Mouse (Mus musculus) midbrain, embryonic 16.5 days (tissue): ENCODE data around the gene Sf3b3. TPM values are rescaled to one million over a fixed set of nuclear protein-coding genes. Genes with fewer than 3 reads are reported as not detected.
"Not testable (repeated sequence)": the region's sequence is repeated elsewhere in the genome, so short reads cannot be mapped to it uniquely, and the experiment has no call there.

Experiments used
- ATAC-seq: fragments of 200-750 bp; cut with Nextera tagmentation; 2 replicates; pipeline ENCODE4 v1.8.0; 2017; ENCODE audit warnings: moderate TSS enrichment
- H3K27ac ChIP-seq: fragments of 300-500 bp; sonication (generic); 2 replicates; pipeline ENCODE4 v1.5.1; 2014; ENCODE audit warnings: mild to moderate bottlenecking, low read length, mixed read lengths
- H3K27me3 ChIP-seq: fragments of 300-500 bp; sonication (generic); 2 replicates; pipeline ENCODE4 v1.6.1; 2014; ENCODE audit warnings: low read depth, low read length, mixed read lengths; ENCODE audit not compliant: control insufficient read depth, insufficient read depth
- H3K36me3 ChIP-seq: fragments of 300-500 bp; sonication (generic); 2 replicates; pipeline ENCODE4 v1.6.1; 2014; ENCODE audit warnings: mild to moderate bottlenecking, low read length, moderate library complexity, mixed read lengths; ENCODE audit not compliant: control insufficient read depth, insufficient read depth
- H3K4me1 ChIP-seq: fragments of 300-500 bp; sonication (generic); 2 replicates; pipeline ENCODE4 v1.6.1; 2014; ENCODE audit warnings: mild to moderate bottlenecking, low read length, mixed read lengths; ENCODE audit not compliant: control insufficient read depth, insufficient read depth
- H3K4me2 ChIP-seq: fragments of 300-500 bp; sonication (generic); 2 replicates; pipeline ENCODE4 v1.6.1; 2014; ENCODE audit warnings: mild to moderate bottlenecking, low read length, mixed read lengths
- H3K4me3 ChIP-seq: fragments of 300-500 bp; sonication (generic); 2 replicates; pipeline ENCODE4 v1.5.1; 2014; ENCODE audit warnings: low read depth, mild to moderate bottlenecking, low read length, moderate library complexity, mixed read lengths
- H3K9ac ChIP-seq: fragments of 300-500 bp; sonication (generic); 2 replicates; pipeline ENCODE4 v1.6.1; 2014; ENCODE audit warnings: low read depth, low read length, mixed read lengths
- H3K9me3 ChIP-seq: fragments of 300-500 bp; sonication (generic); replicated peaks from 2 replicates; pipeline ENCODE4 v1.6.1; 2014; ENCODE audit warnings: mild to moderate bottlenecking, low read length, mixed read lengths; ENCODE audit not compliant: control insufficient read depth, poor library complexity, severe bottlenecking
- WGBS: fragments of 180-500 bp; shearing (Covaris S2); extraction: QIAGEN DNeasy Blood & Tissue Kit; methylation state at CpG from one replicate; pipeline ENCODE4 v1.1.7; 2014; 5-methylcytosine and 5-hydroxymethylcytosine counted together
- polyA plus RNA-seq: library from polyadenylated mRNA; unstranded; fragments of >200 nt; fragmentation: Nextera tagmentation; extraction: Ambion mirVana; gene quantifications from 2 replicates; pipeline ENCODE4 v1.2.1, GENCODE M21; 2015

The Sf3b3 gene
- polyA plus RNA-seq, 1 experiment from 2014 or later, result 92.3 TPM

DNA sequence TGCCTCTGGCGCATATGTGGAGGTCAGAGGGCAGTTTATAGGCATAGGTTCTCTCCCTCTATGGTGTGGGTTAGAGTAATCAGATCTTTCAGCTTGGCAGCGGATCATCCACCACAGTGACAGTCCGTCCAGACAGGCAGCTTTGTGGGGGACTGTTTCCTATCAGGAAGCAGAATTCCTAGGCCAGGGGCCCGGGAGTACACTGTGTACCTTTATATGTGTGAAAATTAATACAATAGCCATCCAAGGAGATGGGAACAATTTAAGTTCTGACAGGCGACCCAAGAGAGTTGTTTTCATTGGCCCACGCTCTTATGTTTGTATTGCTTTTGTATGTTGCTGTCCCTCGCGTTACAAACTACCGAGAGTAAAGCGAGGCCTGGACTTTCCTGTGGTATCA is 55.4 kb downstream of the Sf3b3 start:
- H3K36me3 ChIP-seq, result no peaks in the 10 kb centered on the region
- H3K27me3 ChIP-seq, result no peaks in the 10 kb centered on the region
- no peak overlapping the region for H3K4me2 ChIP-seq
- no peak overlapping the region for H3K9ac ChIP-seq
- no peaks in the 10 kb centered on the region for H3K4me1 ChIP-seq
- no peak overlapping the region for H3K4me3 ChIP-seq
- no peak overlapping the region for H3K27ac ChIP-seq
- no peak for ATAC-seq
- no peaks in the 10 kb centered on the region for H3K9me3 ChIP-seq
- 83% methylated on average over 10 of the region's 10 CpGs for WGBS

DNA sequence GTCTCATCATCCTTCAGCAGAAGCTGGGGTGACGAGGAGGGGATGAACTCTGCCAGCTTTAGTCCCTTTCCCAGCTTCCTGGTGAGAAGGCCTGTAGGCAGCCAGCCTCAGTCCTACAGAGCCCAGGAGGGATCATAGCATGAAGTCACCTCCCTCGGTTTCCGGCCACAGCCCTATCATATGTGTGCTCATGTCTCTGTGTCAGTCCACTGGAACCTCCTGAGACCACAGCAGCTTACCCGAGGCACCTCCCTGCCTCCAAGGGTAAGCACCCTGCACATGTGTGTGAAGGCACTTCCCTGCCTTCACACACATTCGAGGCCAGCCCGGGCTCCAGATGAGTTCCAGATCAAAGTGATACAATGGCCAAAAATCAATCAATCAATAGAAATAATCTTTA is 56.3 kb downstream of the Sf3b3 start:
- Histone ChIP-seq H3K27ac (no peak overlapping the region), H3K27me3 (no peaks in the 10 kb centered on the region), H3K4me3 (no peak overlapping the region), H3K36me3 (no peaks in the 10 kb centered on the region), H3K9me3 (no peaks in the 10 kb centered on the region), H3K4me2 (no peak overlapping the region), H3K4me1 (no peaks in the 10 kb centered on the region), H3K9ac (no peak overlapping the region)
- WGBS, result 76% methylated on average over 6 of the region's 6 CpGs
- no peak for ATAC-seq

DNA sequence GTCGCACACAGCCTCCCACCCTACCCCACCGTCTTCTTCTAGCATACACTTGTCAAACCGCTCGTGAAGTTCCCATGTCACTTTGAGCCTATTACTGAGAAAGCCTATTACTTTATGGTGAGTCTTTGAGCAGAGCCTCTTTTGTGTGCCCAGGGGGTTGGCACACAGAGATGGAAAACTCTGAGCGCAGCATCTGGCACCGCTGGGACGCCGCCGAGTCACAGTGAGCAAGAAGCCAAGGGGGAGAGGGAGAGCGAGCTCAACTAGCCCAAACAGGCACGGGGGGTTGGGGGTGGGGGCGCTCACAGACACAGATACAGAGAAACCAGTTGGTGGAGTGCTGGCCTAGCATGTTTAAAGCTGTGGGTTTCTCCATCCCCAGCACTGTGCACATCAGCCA is 57.0 kb downstream of the Sf3b3 start:
- no peaks in the 10 kb centered on the region for H3K9me3 ChIP-seq
- H3K4me2 ChIP-seq, result no peak overlapping the region
- no peaks in the 10 kb centered on the region for H3K36me3 ChIP-seq
- H3K27me3 ChIP-seq, result no peaks in the 10 kb centered on the region
- WGBS, result 65% methylated on average over 12 of the region's 12 CpGs
- no peaks in the 10 kb centered on the region for H3K4me1 ChIP-seq
- H3K9ac ChIP-seq, result no peak overlapping the region
- ATAC-seq, result no peak
- no peak overlapping the region for H3K27ac ChIP-seq
- no peak overlapping the region for H3K4me3 ChIP-seq

GRCm38 (mm10) chr8:110788981-110789380 is 57.6 kb downstream of the Sf3b3 start:
- 68% methylated on average over 12 of the region's 12 CpGs for WGBS

DNA sequence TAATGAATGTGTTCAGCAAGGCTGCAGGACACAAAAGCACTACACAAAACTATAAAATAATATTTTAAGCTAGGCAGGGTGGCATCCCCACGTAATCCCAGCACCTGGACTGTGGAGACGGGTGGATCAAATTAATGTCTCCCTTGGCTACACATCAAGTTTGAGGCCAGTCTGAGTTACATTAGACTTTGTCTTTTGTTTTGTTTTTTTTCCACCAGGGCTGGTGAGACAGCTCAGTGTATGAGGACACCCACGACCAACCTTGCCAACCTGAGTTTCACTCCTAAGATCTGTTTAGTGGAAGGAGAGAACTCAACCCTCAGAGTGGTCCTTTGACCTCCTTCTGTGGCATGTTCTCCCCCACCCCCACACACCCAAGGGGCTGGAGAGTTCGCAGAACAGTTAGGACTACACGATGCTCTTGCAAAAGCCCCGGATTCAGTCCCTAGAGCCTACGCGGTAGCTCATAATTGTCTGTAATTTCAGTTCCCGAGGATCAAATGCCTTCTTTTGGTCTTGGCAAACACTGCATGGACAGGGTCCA is 59.1 kb downstream of the Sf3b3 start:
- 90% methylated on average over 9 of the region's 9 CpGs for WGBS
- Histone ChIP-seq H3K36me3 (no peaks in the 10 kb centered on the region), H3K9ac (no peak overlapping the region), H3K27ac (no peak overlapping the region), H3K4me1 (no peaks in the 10 kb centered on the region), H3K4me2 (no peak overlapping the region), H3K27me3 (no peaks in the 10 kb centered on the region), H3K9me3 (no peaks in the 10 kb centered on the region), H3K4me3 (no peak overlapping the region)
- ATAC-seq, result no peak

More at GRCm38 (mm10) chr8:110788981-110789380, 57.6 kb downstream of the Sf3b3 start:
- H3K36me3 ChIP-seq, result no peaks in the 10 kb centered on the region
- ATAC-seq, result no peak
- no peaks in the 10 kb centered on the region for H3K4me1 ChIP-seq
- no peak overlapping the region for H3K4me2 ChIP-seq
- no peak overlapping the region for H3K4me3 ChIP-seq
- H3K27ac ChIP-seq, result no peak overlapping the region
- H3K9ac ChIP-seq, result no peak overlapping the region
- H3K9me3 ChIP-seq, result no peaks in the 10 kb centered on the region
- H3K27me3 ChIP-seq, result no peaks in the 10 kb centered on the region

DNA sequence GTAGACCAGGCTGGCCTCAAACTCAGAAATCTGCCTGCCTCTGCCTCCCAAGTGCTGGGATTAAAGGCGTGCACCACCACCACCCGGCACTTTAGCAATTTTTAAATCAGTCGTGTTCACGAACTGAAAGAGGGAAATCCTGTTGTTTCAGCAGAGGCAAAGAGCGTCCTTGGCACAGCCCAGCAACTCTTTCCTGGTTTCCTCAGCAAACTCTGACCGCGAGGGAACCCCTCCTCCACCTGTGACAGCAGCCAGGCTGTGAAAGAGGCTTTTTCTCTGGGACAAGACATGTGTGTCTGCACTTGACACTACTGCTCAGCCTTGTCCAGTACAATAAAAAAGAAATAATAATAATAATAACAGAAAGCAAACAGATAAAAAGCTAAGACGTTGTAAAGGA is 59.7 kb downstream of the Sf3b3 start:
- H3K27me3 ChIP-seq, result no peaks in the 10 kb centered on the region
- no peak overlapping the region for H3K9ac ChIP-seq
- H3K27ac ChIP-seq, result no peak overlapping the region
- no peaks in the 10 kb centered on the region for H3K36me3 ChIP-seq
- 84% methylated on average over 8 of the region's 8 CpGs for WGBS
- no peak overlapping the region for H3K4me3 ChIP-seq
- H3K9me3 ChIP-seq, result no peaks in the 10 kb centered on the region
- ATAC-seq, result no peak
- no peaks in the 10 kb centered on the region for H3K4me1 ChIP-seq
- no peak overlapping the region for H3K4me2 ChIP-seq

- not testable (repeated sequence) for H3K9me3 ChIP-seq, H3K36me3 ChIP-seq, H3K4me3 ChIP-seq, H3K9ac ChIP-seq, H3K27ac ChIP-seq, H3K4me2 ChIP-seq, ATAC-seq, H3K27me3 ChIP-seq, H3K4me1 ChIP-seq
- WGBS, result 83% methylated on average over 7 of the region's 7 CpGs
Observed at GRCm38 (mm10) chr8:110786501-110786900, 60.1 kb downstream of the Sf3b3 start.

- Histone ChIP-seq H3K27ac (no peak overlapping the region), H3K4me2 (no peak overlapping the region), H3K4me3 (no peak overlapping the region), H3K27me3 (no peaks in the 10 kb centered on the region), H3K9ac (no peak overlapping the region), H3K4me1 (no peaks in the 10 kb centered on the region), H3K9me3 (no peaks in the 10 kb centered on the region), H3K36me3 (no peaks in the 10 kb centered on the region)
- ATAC-seq, result no peak
- 63% methylated on average over 2 of the region's 2 CpGs for WGBS
Observed at GRCm38 (mm10) chr8:110785366-110785765, 61.2 kb downstream of the Sf3b3 start.

DNA sequence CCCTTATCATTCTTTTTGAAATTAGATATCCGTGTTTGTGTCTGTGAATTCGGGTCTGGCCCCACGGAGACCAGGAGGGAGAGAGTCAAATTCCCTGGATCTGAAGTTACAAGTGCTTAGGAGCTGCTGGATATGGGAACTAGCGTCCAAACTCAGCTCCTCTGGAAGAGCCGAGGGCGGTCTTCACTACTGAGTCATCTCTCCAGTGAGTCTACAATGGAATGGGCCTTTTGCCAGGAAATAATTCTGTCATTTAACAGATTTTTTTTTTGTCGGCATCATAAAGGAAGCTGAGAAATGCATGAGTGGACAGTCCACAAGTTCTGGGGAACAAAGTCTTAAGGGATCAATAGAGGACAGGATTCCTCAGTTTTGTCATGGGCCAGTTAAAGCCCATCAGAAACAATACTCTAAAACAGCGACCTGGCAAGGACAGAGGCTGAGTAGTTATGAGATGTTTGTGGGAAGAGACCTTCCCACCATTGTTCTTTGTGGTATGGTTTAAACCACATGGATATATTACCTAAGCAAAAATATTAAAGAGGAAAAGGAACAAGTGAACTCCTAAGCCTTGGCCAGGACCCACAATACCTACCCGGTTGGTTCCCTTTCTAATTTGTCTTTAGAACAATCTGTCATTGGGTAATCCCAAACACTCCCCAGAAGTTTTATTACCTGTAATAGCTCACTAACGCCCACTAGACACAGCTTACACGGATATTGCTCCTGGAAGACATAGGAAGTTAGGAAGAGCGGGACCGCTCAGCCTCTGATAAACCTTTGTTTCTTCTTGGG is 66.5 kb downstream of the Sf3b3 start:
- Histone ChIP-seq H3K9me3 (no peaks in the 10 kb centered on the region), H3K9ac (no peak overlapping the region), H3K4me3 (no peak overlapping the region), H3K27me3 (no peaks in the 10 kb centered on the region), H3K4me2 (no peak overlapping the region), H3K27ac (no peak overlapping the region), H3K4me1 (no peaks in the 10 kb centered on the region), H3K36me3 (no peaks in the 10 kb centered on the region)
- 84% methylated on average over 13 of the region's 13 CpGs for WGBS
- no peak for ATAC-seq
